ENCODE assay signal across 17 mouse cellular contexts in genomic region chr4:90696945-90697344, GRCm38 (mm10).
"Had no signal": no experiment of that assay in that cellular context is flagged by ENCODE, and none has a peak within 500 bp of the region (broad histone marks: within the 10 kb centered on the region; RNA-seq: fewer than 3 reads in every experiment).

No protein-coding gene starts in this region.

- H3K36me3 ChIP-seq: lung, embryonic 15.5 days; midbrain, embryonic 13.5 days; midbrain, embryonic 15.5 days; neural tube, embryonic 12.5 days had no signal

- H3K27me3 ChIP-seq: lung, embryonic 15.5 days; megakaryocyte, embryonic 14.5 days; midbrain, embryonic 13.5 days; midbrain, embryonic 15.5 days; neural tube, embryonic 12.5 days had no signal

- H3K9ac ChIP-seq: liver, postnatal 0 days; lung, embryonic 15.5 days; midbrain, embryonic 13.5 days; midbrain, embryonic 15.5 days; neural tube, embryonic 12.5 days had no signal

- H3K4me2 ChIP-seq: lung, embryonic 15.5 days; midbrain, embryonic 11.5 days; midbrain, embryonic 13.5 days; midbrain, embryonic 15.5 days; neural tube, embryonic 12.5 days had no signal

- H3K4me3 ChIP-seq: lung, embryonic 15.5 days; megakaryocyte, embryonic 14.5 days; midbrain, embryonic 13.5 days; midbrain, embryonic 15.5 days; neural tube, embryonic 12.5 days had no signal

- ATAC-seq: liver, postnatal 0 days; lung, postnatal 0 days; midbrain, embryonic 13.5 days; midbrain, embryonic 15.5 days had no signal

- H3K9me3 ChIP-seq: lung, embryonic 15.5 days; megakaryocyte, embryonic 14.5 days; midbrain, embryonic 13.5 days; midbrain, embryonic 15.5 days; neural tube, embryonic 12.5 days had no signal

- H3K27ac ChIP-seq: lung, embryonic 15.5 days; macrophage; midbrain, embryonic 13.5 days; midbrain, embryonic 15.5 days; neural tube, embryonic 12.5 days had no signal

- DNase-seq: liver, postnatal 0 days; lung, adult 2 months; lung, postnatal 14 days; lung, postnatal 36 days; right cerebral cortex, postnatal 14 days; spleen, adult 18-20 months; thymus, adult 2 months; thymus, postnatal 25 days; thymus, postnatal 4 days had no signal

- H3K4me1 ChIP-seq: lung, embryonic 15.5 days; megakaryocyte, embryonic 14.5 days; midbrain, embryonic 13.5 days; midbrain, embryonic 15.5 days; neural tube, embryonic 12.5 days had no signal
